Mouse (Mus musculus) MEL (cell line): ENCODE measurements around the gene Stim1.

ENCODE experiments used
- CHD1 ChIP-seq: IDR thresholded peaks from 2 replicates; pipeline ENCODE4 v1.6.1; 2012; ENCODE audit warnings: low read depth, mild to moderate bottlenecking, inconsistent platforms, low read length, improper control_type of control experiment
- CTCF ChIP-seq, 3 experiments: IDR thresholded peaks in 2 of 3; conservative IDR thresholded peaks in 1 of 3; 2 replicates each; pipeline ENCODE4 v1.5.1; 2011 to 2012; ENCODE audit warnings: low read length in 3 of 3, low read depth in 2 of 3, mild to moderate bottlenecking in 2 of 3, improper control_type of control experiment in 1 of 3, inconsistent platforms in 1 of 3, mixed read lengths in 1 of 3, moderate library complexity in 1 of 3; ENCODE audit not compliant: control insufficient read depth in 1 of 3, insufficient read depth in 1 of 3, poor library complexity in 1 of 3, severe bottlenecking in 1 of 3
- EP300 ChIP-seq, 2 experiments: IDR thresholded peaks; 2 replicates each; pipeline ENCODE4 v1.6.1; 2011; ENCODE audit warnings: improper control_type of control experiment in 2 of 2, low read length in 2 of 2, low read depth in 1 of 2, mild to moderate bottlenecking in 1 of 2
- GABPA ChIP-seq: IDR thresholded peaks from 2 replicates; pipeline ENCODE4 v1.6.1; 2012; ENCODE audit warnings: low read depth, mild to moderate bottlenecking, inconsistent platforms, low read length, improper control_type of control experiment, moderate library complexity
- GATA1 ChIP-seq: IDR thresholded peaks from 2 replicates; pipeline ENCODE4 v1.6.1; 2011; ENCODE audit warnings: low read depth, low read length, improper control_type of control experiment
- JUND ChIP-seq: IDR thresholded peaks from 2 replicates; pipeline ENCODE4 v1.6.1; 2011; ENCODE audit warnings: low read depth, mild to moderate bottlenecking, improper control_type of control experiment, low read length
- KAT2A ChIP-seq: conservative IDR thresholded peaks from 2 replicates; pipeline ENCODE4 v1.6.1; 2012; ENCODE audit warnings: low read depth, low read length, improper control_type of control experiment, inconsistent platforms
- MAX ChIP-seq: IDR thresholded peaks from 2 replicates; pipeline ENCODE4 v1.6.1; 2011; ENCODE audit warnings: low read length, improper control_type of control experiment
- POLR2A ChIP-seq, 2 experiments: IDR thresholded peaks; 2 replicates each; pipeline ENCODE4 v1.6.1; 2011 to 2012; ENCODE audit warnings: low read length in 2 of 2, mild to moderate bottlenecking in 2 of 2, control low read depth in 1 of 2, improper control_type of control experiment in 1 of 2, low read depth in 1 of 2, moderate library complexity in 1 of 2; ENCODE audit not compliant: control insufficient read depth in 1 of 2, insufficient read depth in 1 of 2, poor library complexity in 1 of 2

DNA sequence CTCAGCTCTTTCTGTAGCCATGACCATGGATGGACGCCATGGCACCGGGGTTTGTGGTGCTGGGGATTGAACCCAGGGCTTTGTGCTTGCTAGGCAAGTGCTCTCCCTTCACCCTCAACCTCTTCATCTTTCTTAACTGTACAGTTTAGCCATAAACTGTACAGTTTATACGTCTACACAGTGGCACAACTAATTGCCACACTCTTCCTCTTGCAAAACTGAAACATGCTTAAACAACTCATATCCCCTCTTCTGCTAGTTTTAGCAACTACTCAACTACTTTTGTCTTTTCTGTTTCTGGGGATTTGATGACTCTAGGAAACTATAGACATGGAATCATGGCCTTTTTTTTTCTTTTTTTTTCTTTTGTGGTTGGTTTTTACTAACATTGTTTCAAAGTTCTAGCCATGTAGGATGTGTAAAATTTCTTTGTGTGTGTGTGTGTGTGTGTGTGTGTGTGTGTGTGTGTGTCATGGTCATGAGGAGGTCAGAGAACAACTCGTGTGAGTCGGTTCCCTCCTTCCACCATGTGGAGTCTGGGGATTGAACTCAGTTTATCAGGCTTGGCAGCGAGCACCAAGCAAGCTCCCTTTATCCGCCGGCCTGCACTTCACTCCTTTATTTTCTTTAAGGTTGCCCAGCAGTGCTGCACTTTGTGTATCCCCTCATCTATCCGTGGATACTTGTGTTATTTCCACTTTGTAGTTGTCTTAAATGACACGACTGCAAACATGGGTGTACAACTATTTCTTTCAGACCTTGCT lies 7.7 kb upstream of the Stim1 start:
- TF ChIP-seq MAX (peak; percentile 63), JUND (no peak), CTCF (IDR thresholded peaks at IDR 0.05 in 2 of 3, conservative IDR thresholded peaks at IDR 0.05 in 1 of 3; ENCODE audit: control insufficient read depth in 1 of 3, insufficient read depth in 1 of 3, low read depth in 2 of 3, low read length in 3 of 3, poor library complexity in 1 of 3, severe bottlenecking in 1 of 3) (no peak), GABPA (no peak), GATA1 (peak; percentile 27; the same call in 1 of the 2 replicates), CHD1 (no peak), KAT2A (no peak), EP300 (IDR thresholded peaks at IDR 0.05; ENCODE audit: low read depth in 1 of 2, low read length in 2 of 2) (peak in 1 of 2 experiments; percentile 41; a peak in 2 of 4 replicates), POLR2A (IDR thresholded peaks at IDR 0.05; ENCODE audit: control insufficient read depth in 1 of 2, insufficient read depth in 1 of 2, low read depth in 1 of 2, low read length in 2 of 2, poor library complexity in 1 of 2) (no peak)
